Mouse (Mus musculus): Measurements from ENCODE around the gene Carhsp1. TPM values are rescaled to one million over a fixed set of nuclear protein-coding genes. Genes with fewer than 3 reads are reported as not detected.

Gene Carhsp1
- 181 and 200 TPM in 2 replicates for polyA plus RNA-seq (2015; fragmentation: Nextera tagmentation; extraction: Ambion mirVana)

DNA sequence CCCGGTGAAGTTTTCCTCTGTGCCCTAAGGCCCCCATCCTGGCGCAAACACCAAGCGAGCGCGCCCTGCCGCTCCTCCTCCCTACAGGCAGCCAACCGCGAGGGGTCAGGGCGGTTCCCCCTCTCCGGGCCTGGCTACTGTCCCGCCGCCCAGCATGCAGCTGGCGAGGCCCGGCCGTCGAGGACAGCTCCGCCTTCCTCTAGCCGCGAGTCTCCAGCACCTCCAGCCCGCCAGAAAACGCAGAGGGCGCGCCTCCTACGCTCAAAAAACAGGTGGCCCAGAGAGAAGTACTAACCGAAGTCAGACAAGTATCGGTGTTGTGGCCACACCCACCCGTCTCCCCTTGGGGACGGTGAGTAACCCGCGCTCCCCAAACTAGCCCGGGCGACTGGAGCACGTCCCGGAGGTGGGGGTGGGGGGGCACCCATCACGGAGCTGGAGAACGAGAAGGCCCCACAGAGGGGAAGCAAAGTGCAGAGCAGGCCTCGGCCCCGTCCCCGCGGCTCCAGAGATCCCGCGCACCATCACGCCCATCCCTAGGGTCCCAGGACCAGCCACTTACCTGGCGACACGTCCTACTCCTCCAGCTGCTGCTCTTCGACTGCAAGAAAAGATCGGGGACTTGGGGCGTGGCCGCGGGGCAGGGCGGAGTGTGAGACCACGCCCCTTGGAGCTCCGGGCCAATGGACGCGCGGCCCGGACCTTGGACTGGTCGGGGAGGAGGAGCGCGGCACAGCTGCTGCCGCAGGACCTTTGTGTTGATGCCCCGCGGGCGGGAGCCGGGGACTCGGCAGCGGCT, at the start of gene Carhsp1:
Gene Carhsp1, minus strand, starts transcription at position 605 of the 799 bp plus-strand sequence.
- peak within 1 kb of the TSS; percentile 85 for H3K4me3 ChIP-seq (replicated peaks; ENCODE audit: low read length)
- H3K27me3 ChIP-seq (replicated peaks; ENCODE audit: control insufficient read depth, insufficient read depth, low read length): no peaks in the 10 kb centered on the region
- peak within 1 kb of the TSS; percentile 79 for H3K27ac ChIP-seq (ENCODE audit: low read length)
- H3K36me3 ChIP-seq (ENCODE audit: control insufficient read depth, insufficient read depth): no peaks in the 10 kb centered on the region
- WGBS: under 1% methylated on average over 67 of the region's 67 CpGs
- no peaks in the 10 kb centered on the region for H3K9me3 ChIP-seq (ENCODE audit: control insufficient read depth, low read length)
- H3K4me1 ChIP-seq (replicated peaks; ENCODE audit: control insufficient read depth, insufficient read depth, low read length): peaks cover 40% of the 10 kb centered on the region
- peak; percentile 91 for ATAC-seq
- peak within 1 kb of the TSS; percentile 56 for H3K4me2 ChIP-seq (ENCODE audit: low read length)
- H3K9ac ChIP-seq (replicated peaks; ENCODE audit: low read depth, low read length): peak within 1 kb of the TSS; percentile 67

DNA sequence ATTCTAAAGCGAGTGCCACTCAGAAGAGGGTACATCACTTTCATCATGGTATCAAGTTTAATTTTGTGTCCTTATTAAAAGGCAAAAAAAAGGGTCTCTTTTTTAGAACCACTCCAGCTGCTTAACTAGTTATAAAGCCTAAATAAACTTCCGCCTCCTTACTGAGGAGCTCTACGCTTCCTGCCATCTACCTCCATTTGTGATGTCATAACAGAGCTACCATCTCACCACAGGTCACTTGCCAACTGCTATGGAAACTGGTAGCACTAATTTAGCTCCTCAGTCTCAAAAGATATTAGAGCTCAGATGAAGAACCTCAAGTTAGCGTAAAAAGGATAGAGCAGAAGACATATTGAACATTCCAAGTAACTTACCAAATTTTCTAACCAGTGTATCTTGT, 48.5 kb upstream of the Carhsp1 start:
- H3K9me3 ChIP-seq (ENCODE audit: control insufficient read depth, low read length): no peaks in the 10 kb centered on the region
- no peaks in the 10 kb centered on the region for H3K27me3 ChIP-seq (replicated peaks; ENCODE audit: control insufficient read depth, insufficient read depth, low read length)
- H3K4me3 ChIP-seq (replicated peaks; ENCODE audit: low read length): no peak overlapping the region
- H3K27ac ChIP-seq (ENCODE audit: low read length): no peak overlapping the region
- WGBS: 95% methylated on average over 4 of the region's 4 CpGs
- no peak overlapping the region for H3K4me2 ChIP-seq (ENCODE audit: low read length)
- no peaks in the 10 kb centered on the region for H3K4me1 ChIP-seq (replicated peaks; ENCODE audit: control insufficient read depth, insufficient read depth, low read length)
- ATAC-seq: no peak
- H3K9ac ChIP-seq (replicated peaks; ENCODE audit: low read depth, low read length): no peak overlapping the region
- peaks cover 3% of the 10 kb centered on the region; the same call in 1 of the 2 replicates for H3K36me3 ChIP-seq (ENCODE audit: control insufficient read depth, insufficient read depth)

DNA sequence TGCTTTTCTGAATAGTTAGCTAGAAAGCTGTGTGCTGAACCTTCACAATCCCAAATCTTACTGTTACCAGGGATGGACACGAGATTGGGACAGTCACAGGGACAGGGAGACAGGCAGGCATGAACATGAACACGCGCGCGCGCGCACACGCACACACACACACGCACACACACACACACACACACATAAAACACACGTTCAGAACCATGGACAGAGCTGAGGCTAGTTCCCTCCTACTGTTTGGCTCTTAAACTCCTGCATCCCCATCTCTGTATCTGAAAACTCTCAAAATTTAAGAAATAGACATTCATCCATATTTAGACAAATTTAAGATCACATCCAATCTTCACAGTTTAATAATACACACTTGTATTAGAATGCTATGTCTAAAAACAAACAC, 45.8 kb upstream of the Carhsp1 start:
- H3K9ac ChIP-seq (replicated peaks; ENCODE audit: low read depth, low read length): no peak overlapping the region
- H3K4me1 ChIP-seq (replicated peaks; ENCODE audit: control insufficient read depth, insufficient read depth, low read length): no peaks in the 10 kb centered on the region
- ATAC-seq: no peak
- H3K4me3 ChIP-seq (replicated peaks; ENCODE audit: low read length): no peak overlapping the region
- H3K27me3 ChIP-seq (replicated peaks; ENCODE audit: control insufficient read depth, insufficient read depth, low read length): no peaks in the 10 kb centered on the region
- H3K9me3 ChIP-seq (ENCODE audit: control insufficient read depth, low read length): no peaks in the 10 kb centered on the region
- peaks cover 5% of the 10 kb centered on the region; the same call in 1 of the 2 replicates for H3K36me3 ChIP-seq (ENCODE audit: control insufficient read depth, insufficient read depth)
- WGBS: 96% methylated on average over 10 of the region's 10 CpGs
- no peak overlapping the region for H3K4me2 ChIP-seq (ENCODE audit: low read length)
- H3K27ac ChIP-seq (ENCODE audit: low read length): no peak overlapping the region

DNA sequence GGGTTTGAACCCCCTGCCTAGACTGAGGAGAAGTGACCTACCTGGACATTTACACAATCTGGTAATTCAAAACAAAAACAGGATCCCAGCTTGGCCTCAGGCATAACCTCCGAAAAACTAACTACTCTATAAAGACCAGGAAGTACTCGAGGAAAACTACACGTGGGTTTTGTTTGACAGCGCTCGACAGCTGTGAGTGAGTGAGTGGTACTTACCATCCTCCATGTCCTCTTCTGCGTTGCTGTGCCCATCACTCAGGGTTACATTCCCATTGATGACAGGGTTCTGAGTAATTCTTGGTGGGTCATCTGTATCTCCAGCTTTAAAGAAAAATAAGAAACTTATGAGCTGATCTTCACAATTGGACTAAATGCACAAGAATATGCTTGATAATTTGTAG, 44.3 kb upstream of the Carhsp1 start:
- Histone ChIP-seq H3K9ac (replicated peaks; ENCODE audit: low read depth, low read length) (no peak overlapping the region), H3K4me2 (ENCODE audit: low read length) (no peak overlapping the region), H3K36me3 (ENCODE audit: control insufficient read depth, insufficient read depth) (peaks cover 9% of the 10 kb centered on the region; the same call in 1 of the 2 replicates), H3K27me3 (replicated peaks; ENCODE audit: control insufficient read depth, insufficient read depth, low read length) (no peaks in the 10 kb centered on the region), H3K27ac (ENCODE audit: low read length) (no peak overlapping the region), H3K9me3 (ENCODE audit: control insufficient read depth, low read length) (no peaks in the 10 kb centered on the region), H3K4me1 (replicated peaks; ENCODE audit: control insufficient read depth, insufficient read depth, low read length) (no peaks in the 10 kb centered on the region), H3K4me3 (replicated peaks; ENCODE audit: low read length) (no peak overlapping the region)
- 85% methylated on average over 6 of the region's 6 CpGs for WGBS
- no peak for ATAC-seq

DNA sequence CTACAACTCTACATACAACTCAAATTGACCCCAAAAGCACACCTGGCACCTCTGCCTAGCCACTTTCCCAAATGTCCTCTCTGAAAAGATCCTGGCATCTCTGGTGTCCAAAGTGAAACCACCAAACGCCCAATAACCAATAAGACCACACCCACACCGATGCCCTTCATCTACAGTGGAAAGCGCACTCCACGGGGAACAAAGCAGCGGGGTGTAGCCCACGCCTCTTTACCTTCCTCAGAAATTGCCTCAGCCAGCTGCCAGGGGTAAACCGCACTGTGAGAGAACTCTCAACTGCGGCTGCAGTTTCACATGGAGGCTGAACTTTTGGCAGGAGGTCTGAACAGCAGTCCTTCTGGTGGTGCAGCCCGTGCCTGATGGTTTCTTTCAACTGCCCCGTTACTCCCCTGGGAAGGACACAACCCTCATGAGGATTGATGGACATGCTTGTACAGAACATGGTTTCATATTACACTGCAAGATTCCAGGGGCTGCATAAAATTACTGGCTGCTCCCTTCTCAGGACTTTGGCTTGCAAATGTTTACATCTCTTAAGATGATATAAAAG, 43.6 kb upstream of the Carhsp1 start:
- H3K27me3 ChIP-seq (replicated peaks; ENCODE audit: control insufficient read depth, insufficient read depth, low read length): no peaks in the 10 kb centered on the region
- ATAC-seq: no peak
- H3K9me3 ChIP-seq (ENCODE audit: control insufficient read depth, low read length): no peaks in the 10 kb centered on the region
- no peak overlapping the region for H3K27ac ChIP-seq (ENCODE audit: low read length)
- peaks cover 9% of the 10 kb centered on the region; the same call in 1 of the 2 replicates for H3K36me3 ChIP-seq (ENCODE audit: control insufficient read depth, insufficient read depth)
- 74% methylated on average over 10 of the region's 10 CpGs for WGBS
- no peak overlapping the region for H3K4me2 ChIP-seq (ENCODE audit: low read length)
- no peak overlapping the region for H3K4me3 ChIP-seq (replicated peaks; ENCODE audit: low read length)
- H3K9ac ChIP-seq (replicated peaks; ENCODE audit: low read depth, low read length): no peak overlapping the region
- no peaks in the 10 kb centered on the region for H3K4me1 ChIP-seq (replicated peaks; ENCODE audit: control insufficient read depth, insufficient read depth, low read length)

DNA sequence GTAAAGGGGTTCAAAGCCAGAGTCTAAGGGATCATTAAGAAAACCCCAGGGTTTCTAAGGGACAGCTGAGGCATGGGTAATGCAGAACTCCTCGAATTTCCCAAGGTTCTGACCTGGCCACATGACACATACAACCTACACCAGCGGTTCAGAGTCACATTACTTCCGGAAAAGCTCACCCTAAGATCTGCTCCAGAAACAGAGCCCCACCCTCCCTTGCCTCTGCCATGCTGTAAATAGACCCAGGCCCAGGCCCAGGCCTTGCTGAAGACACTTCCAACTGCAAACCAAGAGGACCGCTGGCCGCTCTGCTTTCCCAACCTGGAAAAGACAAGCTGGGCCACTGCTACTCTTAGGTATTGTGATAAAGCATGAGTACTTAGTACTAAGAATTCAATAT, 42.9 kb upstream of the Carhsp1 start:
- no peak overlapping the region for H3K9ac ChIP-seq (replicated peaks; ENCODE audit: low read depth, low read length)
- H3K4me2 ChIP-seq (ENCODE audit: low read length): no peak overlapping the region
- H3K27ac ChIP-seq (ENCODE audit: low read length): no peak overlapping the region
- H3K9me3 ChIP-seq (ENCODE audit: control insufficient read depth, low read length): no peaks in the 10 kb centered on the region
- no peak for ATAC-seq
- peaks cover 9% of the 10 kb centered on the region; the same call in 1 of the 2 replicates for H3K36me3 ChIP-seq (ENCODE audit: control insufficient read depth, insufficient read depth)
- no peaks in the 10 kb centered on the region for H3K27me3 ChIP-seq (replicated peaks; ENCODE audit: control insufficient read depth, insufficient read depth, low read length)
- no peaks in the 10 kb centered on the region for H3K4me1 ChIP-seq (replicated peaks; ENCODE audit: control insufficient read depth, insufficient read depth, low read length)
- H3K4me3 ChIP-seq (replicated peaks; ENCODE audit: low read length): no peak overlapping the region
- 85% methylated on average over 5 of the region's 5 CpGs for WGBS

DNA sequence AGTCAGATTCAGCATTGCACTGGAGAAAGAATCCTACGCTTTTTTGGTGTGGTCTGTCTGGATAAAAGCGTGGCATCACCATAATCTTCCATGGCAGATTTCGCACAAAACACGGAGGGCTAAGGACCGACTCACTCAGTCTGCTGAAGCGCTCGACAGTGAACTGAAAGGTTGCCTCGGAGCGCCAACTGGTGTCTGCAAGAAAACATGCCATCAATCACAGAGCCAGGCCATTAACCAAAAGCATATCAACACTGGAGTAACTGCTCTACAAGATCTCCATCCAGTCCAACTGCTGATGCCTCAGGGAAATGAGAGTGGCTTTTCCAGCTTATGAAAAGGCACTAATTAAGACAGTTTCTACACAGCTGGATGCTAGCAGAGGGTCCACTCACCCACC, 40.0 kb upstream of the Carhsp1 start:
- Histone ChIP-seq H3K4me2 (ENCODE audit: low read length) (no peak overlapping the region), H3K27me3 (replicated peaks; ENCODE audit: control insufficient read depth, insufficient read depth, low read length) (no peaks in the 10 kb centered on the region), H3K9ac (replicated peaks; ENCODE audit: low read depth, low read length) (no peak overlapping the region), H3K9me3 (ENCODE audit: control insufficient read depth, low read length) (no peaks in the 10 kb centered on the region), H3K4me1 (replicated peaks; ENCODE audit: control insufficient read depth, insufficient read depth, low read length) (no peaks in the 10 kb centered on the region), H3K4me3 (replicated peaks; ENCODE audit: low read length) (no peak overlapping the region), H3K27ac (ENCODE audit: low read length) (no peak overlapping the region), H3K36me3 (ENCODE audit: control insufficient read depth, insufficient read depth) (peaks cover 24% of the 10 kb centered on the region)
- ATAC-seq: no peak
- 65% methylated on average over 9 of the region's 9 CpGs for WGBS

DNA sequence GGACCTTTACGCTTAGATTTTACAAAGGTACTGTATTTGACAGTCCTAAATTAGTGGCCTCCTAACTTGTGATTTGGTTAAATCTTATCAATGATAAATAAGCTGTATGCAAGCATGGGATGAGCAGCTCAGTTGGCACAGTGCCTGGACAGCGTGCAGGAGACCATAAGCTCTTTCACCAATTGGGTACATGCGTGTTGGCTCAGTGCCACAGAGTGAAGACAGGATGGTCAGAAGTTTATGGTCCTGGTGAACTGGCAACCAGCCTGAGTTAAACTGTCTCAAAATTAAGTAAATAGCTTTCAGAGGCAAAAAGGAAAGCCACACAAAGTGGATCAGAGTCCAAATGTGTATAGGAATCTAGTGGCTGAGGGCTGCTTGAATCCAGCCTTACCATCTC, 28.6 kb upstream of the Carhsp1 start:
- no peak overlapping the region for H3K4me2 ChIP-seq (ENCODE audit: low read length)
- WGBS: 75% methylated on average over 3 of the region's 3 CpGs
- no peak overlapping the region for H3K27ac ChIP-seq (ENCODE audit: low read length)
- H3K9ac ChIP-seq (replicated peaks; ENCODE audit: low read depth, low read length): no peak overlapping the region
- H3K4me3 ChIP-seq (replicated peaks; ENCODE audit: low read length): no peak overlapping the region
- H3K27me3 ChIP-seq (replicated peaks; ENCODE audit: control insufficient read depth, insufficient read depth, low read length): no peaks in the 10 kb centered on the region
- no peaks in the 10 kb centered on the region for H3K4me1 ChIP-seq (replicated peaks; ENCODE audit: control insufficient read depth, insufficient read depth, low read length)
- peaks cover 50% of the 10 kb centered on the region for H3K36me3 ChIP-seq (ENCODE audit: control insufficient read depth, insufficient read depth)
- ATAC-seq: no peak
- no peaks in the 10 kb centered on the region for H3K9me3 ChIP-seq (ENCODE audit: control insufficient read depth, low read length)

DNA sequence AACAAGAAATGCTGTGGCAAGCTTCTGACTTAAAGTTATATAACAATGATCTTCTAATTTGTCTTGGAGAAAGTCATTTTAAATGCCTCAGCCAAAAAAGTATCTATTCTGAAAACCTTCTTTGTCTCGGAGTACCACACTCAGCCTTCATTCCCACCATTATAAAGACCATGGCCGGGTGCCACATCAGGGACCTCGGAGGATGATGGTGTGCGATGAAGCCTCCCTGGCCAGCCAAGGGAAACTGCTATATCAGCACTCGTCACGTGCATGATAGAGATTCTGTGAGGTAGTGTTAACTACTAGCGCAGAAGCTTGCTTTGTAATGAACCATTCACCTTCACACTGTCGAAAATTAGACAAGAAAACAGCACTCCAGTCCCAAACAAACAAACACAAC, 27.6 kb upstream of the Carhsp1 start:
- H3K9me3 ChIP-seq (ENCODE audit: control insufficient read depth, low read length): no peaks in the 10 kb centered on the region
- no peak overlapping the region for H3K27ac ChIP-seq (ENCODE audit: low read length)
- no peaks in the 10 kb centered on the region for H3K4me1 ChIP-seq (replicated peaks; ENCODE audit: control insufficient read depth, insufficient read depth, low read length)
- ATAC-seq: no peak
- H3K27me3 ChIP-seq (replicated peaks; ENCODE audit: control insufficient read depth, insufficient read depth, low read length): no peaks in the 10 kb centered on the region
- H3K4me3 ChIP-seq (replicated peaks; ENCODE audit: low read length): no peak overlapping the region
- 81% methylated on average over 8 of the region's 8 CpGs for WGBS
- H3K9ac ChIP-seq (replicated peaks; ENCODE audit: low read depth, low read length): no peak overlapping the region
- H3K4me2 ChIP-seq (ENCODE audit: low read length): no peak overlapping the region
- H3K36me3 ChIP-seq (ENCODE audit: control insufficient read depth, insufficient read depth): peaks cover 47% of the 10 kb centered on the region

Measured in forebrain, embryonic 16.5 days (tissue).